Mouse (Mus musculus) hindbrain, embryonic 16.5 days (tissue): ENCODE data around the gene Tnr. TPM values are rescaled to one million over a fixed set of nuclear protein-coding genes. Genes with fewer than 3 reads are reported as not detected.

Experiments
- ATAC-seq: fragments of 200-750 bp; cut with Nextera tagmentation; 2 replicates; pipeline ENCODE4 v1.8.0; 2017; ENCODE audit warnings: moderate TSS enrichment, moderate library complexity
- H3K27ac ChIP-seq: fragments of 300-500 bp; sonication (generic); 2 replicates; pipeline ENCODE4 v1.5.1; 2014; ENCODE audit warnings: low read depth, mild to moderate bottlenecking, control low read depth, low read length, moderate library complexity
- H3K27me3 ChIP-seq: fragments of 300-500 bp; sonication (generic); replicated peaks from 2 replicates; pipeline ENCODE4 v1.6.1; 2014; ENCODE audit warnings: low read length; ENCODE audit not compliant: control insufficient read depth, insufficient read depth
- H3K36me3 ChIP-seq: fragments of 300-500 bp; sonication (generic); 2 replicates; pipeline ENCODE4 v1.6.1; 2014; ENCODE audit warnings: mild to moderate bottlenecking, low read length, moderate library complexity, mixed read lengths; ENCODE audit not compliant: control insufficient read depth, insufficient read depth
- H3K4me1 ChIP-seq: fragments of 300-500 bp; sonication (generic); 2 replicates; pipeline ENCODE4 v1.6.1; 2014; ENCODE audit warnings: low read depth, low read length; ENCODE audit not compliant: control insufficient read depth, insufficient read depth
- H3K4me2 ChIP-seq: fragments of 300-500 bp; sonication (generic); 2 replicates; pipeline ENCODE4 v1.6.1; 2014; ENCODE audit warnings: mild to moderate bottlenecking, low read length, control low read depth, moderate library complexity
- H3K4me3 ChIP-seq: fragments of 300-500 bp; sonication (generic); 2 replicates; pipeline ENCODE4 v1.5.1; 2014; ENCODE audit warnings: mild to moderate bottlenecking, low read length, control low read depth, moderate library complexity
- H3K9ac ChIP-seq: fragments of 300-500 bp; sonication (generic); 2 replicates; pipeline ENCODE4 v1.6.1; 2014; ENCODE audit warnings: low read depth, mild to moderate bottlenecking, control low read depth, low read length, moderate library complexity
- H3K9me3 ChIP-seq: fragments of 300-500 bp; sonication (generic); 2 replicates; pipeline ENCODE4 v1.6.1; 2014; ENCODE audit warnings: mild to moderate bottlenecking, low read length, moderate library complexity; ENCODE audit not compliant: control insufficient read depth
- WGBS: fragments of 180-500 bp; shearing (Covaris S2); extraction: QIAGEN DNeasy Blood & Tissue Kit; methylation state at CpG from one replicate; pipeline ENCODE4 v1.1.7; 2014; 5-methylcytosine and 5-hydroxymethylcytosine counted together
- polyA plus RNA-seq: library from polyadenylated mRNA; unstranded; fragments of >200 nt; fragmentation: Nextera tagmentation; extraction: Ambion mirVana; gene quantifications from 2 replicates; pipeline ENCODE4 v1.2.1, GENCODE M21; 2015

Gene Tnr
- polyA plus RNA-seq, 1 experiment from 2014 or later: 5.6 TPM

GRCm38 (mm10) chr1:159775168-159775567 is 251.6 kb downstream of the Tnr start:
- H3K9ac ChIP-seq: no peak overlapping the region
- H3K4me1 ChIP-seq: peaks cover 8% of the 10 kb centered on the region; the same call in 1 of the 2 replicates
- H3K36me3 ChIP-seq: no peaks in the 10 kb centered on the region
- H3K9me3 ChIP-seq: no peaks in the 10 kb centered on the region
- no peak overlapping the region for H3K27ac ChIP-seq
- 78% methylated on average over 3 of the region's 3 CpGs for WGBS
- H3K4me2 ChIP-seq: no peak overlapping the region
- H3K27me3 ChIP-seq: no peaks in the 10 kb centered on the region
- no peak for ATAC-seq
- H3K4me3 ChIP-seq: no peak overlapping the region

GRCm38 (mm10) chr1:159777107-159777506 is 253.5 kb downstream of the Tnr start:
- H3K36me3 ChIP-seq: no peaks in the 10 kb centered on the region
- no peak overlapping the region for H3K4me3 ChIP-seq
- no peak overlapping the region for H3K4me2 ChIP-seq
- no peak overlapping the region for H3K9ac ChIP-seq
- WGBS: 56% methylated on average over 3 of the region's 3 CpGs
- no peak for ATAC-seq
- H3K4me1 ChIP-seq: peaks cover 8% of the 10 kb centered on the region; the same call in 1 of the 2 replicates
- H3K9me3 ChIP-seq: no peaks in the 10 kb centered on the region
- no peaks in the 10 kb centered on the region for H3K27me3 ChIP-seq
- H3K27ac ChIP-seq: no peak overlapping the region

- no peak overlapping the region for H3K9ac ChIP-seq
- H3K27me3 ChIP-seq: no peaks in the 10 kb centered on the region
- H3K4me3 ChIP-seq: no peak overlapping the region
- H3K36me3 ChIP-seq: no peaks in the 10 kb centered on the region
- ATAC-seq: no peak
- WGBS: 83% methylated on average over 3 of the region's 3 CpGs
- no peak overlapping the region for H3K4me2 ChIP-seq
- H3K4me1 ChIP-seq: peaks cover 4% of the 10 kb centered on the region; the same call in 1 of the 2 replicates
- no peaks in the 10 kb centered on the region for H3K9me3 ChIP-seq
- H3K27ac ChIP-seq: no peak overlapping the region
Observed at GRCm38 (mm10) chr1:159779424-159779823, 255.9 kb downstream of the Tnr start.

GRCm38 (mm10) chr1:159783842-159784241 is 260.3 kb downstream of the Tnr start:
- no peak overlapping the region for H3K4me3 ChIP-seq
- no peaks in the 10 kb centered on the region for H3K27me3 ChIP-seq
- no peaks in the 10 kb centered on the region for H3K9me3 ChIP-seq
- 32% methylated on average over 5 of the region's 5 CpGs for WGBS
- H3K36me3 ChIP-seq: no peaks in the 10 kb centered on the region
- H3K9ac ChIP-seq: no peak overlapping the region
- no peak overlapping the region for H3K4me2 ChIP-seq
- ATAC-seq: no peak
- no peaks in the 10 kb centered on the region for H3K4me1 ChIP-seq
- H3K27ac ChIP-seq: no peak overlapping the region

- no peak overlapping the region for H3K4me2 ChIP-seq
- 82% methylated on average over 4 of the region's 4 CpGs for WGBS
- ATAC-seq: no peak
- no peak overlapping the region for H3K9ac ChIP-seq
- no peaks in the 10 kb centered on the region for H3K9me3 ChIP-seq
- H3K4me3 ChIP-seq: no peak overlapping the region
- H3K27me3 ChIP-seq: no peaks in the 10 kb centered on the region
- no peak overlapping the region for H3K27ac ChIP-seq
- no peaks in the 10 kb centered on the region for H3K4me1 ChIP-seq
- H3K36me3 ChIP-seq: no peaks in the 10 kb centered on the region
Observed at GRCm38 (mm10) chr1:159788312-159788711, 264.7 kb downstream of the Tnr start.

GRCm38 (mm10) chr1:159792546-159792945 is 269.0 kb downstream of the Tnr start:
- H3K27ac ChIP-seq: no peak overlapping the region
- ATAC-seq: no peak
- 91% methylated on average over 2 of the region's 2 CpGs for WGBS
- H3K4me2 ChIP-seq: no peak overlapping the region
- H3K4me1 ChIP-seq: no peaks in the 10 kb centered on the region
- H3K9me3 ChIP-seq: no peaks in the 10 kb centered on the region
- H3K27me3 ChIP-seq: no peaks in the 10 kb centered on the region
- no peak overlapping the region for H3K9ac ChIP-seq
- no peaks in the 10 kb centered on the region for H3K36me3 ChIP-seq
- no peak overlapping the region for H3K4me3 ChIP-seq

- no peaks in the 10 kb centered on the region; the same call in 1 of the 2 replicates for H3K27me3 ChIP-seq
- no peak overlapping the region for H3K4me3 ChIP-seq
- no peaks in the 10 kb centered on the region for H3K4me1 ChIP-seq
- WGBS: 84% methylated on average over 2 of the region's 2 CpGs
- ATAC-seq: no peak
- H3K9ac ChIP-seq: no peak overlapping the region
- H3K36me3 ChIP-seq: no peaks in the 10 kb centered on the region
- H3K27ac ChIP-seq: no peak overlapping the region
- no peaks in the 10 kb centered on the region for H3K9me3 ChIP-seq
- no peak overlapping the region for H3K4me2 ChIP-seq
Observed at GRCm38 (mm10) chr1:159796021-159796420, 272.5 kb downstream of the Tnr start.

GRCm38 (mm10) chr1:159800366-159800765 is 276.8 kb downstream of the Tnr start:
- WGBS: 83% methylated on average over 5 of the region's 5 CpGs
- Histone ChIP-seq H3K27me3 (no peaks in the 10 kb centered on the region; the same call in 1 of the 2 replicates), H3K9me3 (no peaks in the 10 kb centered on the region), H3K9ac (no peak overlapping the region), H3K27ac (no peak overlapping the region), H3K4me2 (no peak overlapping the region), H3K36me3 (no peaks in the 10 kb centered on the region), H3K4me1 (no peaks in the 10 kb centered on the region), H3K4me3 (no peak overlapping the region)
- ATAC-seq: no peak

GRCm38 (mm10) chr1:159801753-159802152 is 278.2 kb downstream of the Tnr start:
- Histone ChIP-seq H3K4me1 (no peaks in the 10 kb centered on the region), H3K27ac (no peak overlapping the region), H3K9me3 (no peaks in the 10 kb centered on the region), H3K36me3 (no peaks in the 10 kb centered on the region), H3K4me3 (no peak overlapping the region), H3K9ac (no peak overlapping the region), H3K4me2 (no peak overlapping the region), H3K27me3 (no peaks in the 10 kb centered on the region; the same call in 1 of the 2 replicates)
- 58% methylated on average over 4 of the region's 4 CpGs for WGBS
- ATAC-seq: no peak

GRCm38 (mm10) chr1:159803711-159804110 is 280.1 kb downstream of the Tnr start:
- no peak overlapping the region for H3K4me2 ChIP-seq
- H3K9me3 ChIP-seq: no peaks in the 10 kb centered on the region
- no peak overlapping the region for H3K9ac ChIP-seq
- no peak overlapping the region for H3K27ac ChIP-seq
- H3K36me3 ChIP-seq: no peaks in the 10 kb centered on the region
- no peaks in the 10 kb centered on the region for H3K27me3 ChIP-seq
- ATAC-seq: no peak
- H3K4me1 ChIP-seq: no peaks in the 10 kb centered on the region
- no peak overlapping the region for H3K4me3 ChIP-seq
